Mouse (Mus musculus) limb, embryonic 12.5 days (tissue): ENCODE data around the gene Pds5a. TPM values are rescaled to one million over a fixed set of nuclear protein-coding genes. Genes with fewer than 3 reads are reported as not detected.
"Not testable (repeated sequence)": the region's sequence is repeated elsewhere in the genome, so short reads cannot be mapped to it uniquely, and the experiment has no call there.

Experiments used
- ATAC-seq: fragments of 200-750 bp; cut with Nextera tagmentation; 2 replicates; pipeline ENCODE4 v1.8.0; 2017; ENCODE audit warnings: low read depth, moderate TSS enrichment; ENCODE audit not compliant: insufficient number of reproducible peaks, insufficient read depth, low FRiP score, low TSS enrichment
- H3K27ac ChIP-seq: fragments of 300-500 bp; sonication (generic); 2 replicates; pipeline ENCODE4 v1.5.1; 2016; ENCODE audit warnings: mild to moderate bottlenecking, moderate library complexity
- H3K27me3 ChIP-seq: fragments of 300-500 bp; sonication (generic); 2 replicates; pipeline ENCODE4 v1.6.1; 2016; ENCODE audit warnings: mild to moderate bottlenecking, moderate library complexity
- H3K36me3 ChIP-seq: fragments of 300-500 bp; sonication (generic); 2 replicates; pipeline ENCODE4 v1.6.1; 2016; ENCODE audit warnings: mild to moderate bottlenecking, moderate library complexity
- H3K4me1 ChIP-seq: fragments of 300-500 bp; sonication (generic); replicated peaks from 2 replicates; pipeline ENCODE4 v1.6.1; 2016
- H3K4me2 ChIP-seq: fragments of 300-500 bp; sonication (generic); 2 replicates; pipeline ENCODE4 v1.6.1; 2016; ENCODE audit warnings: mild to moderate bottlenecking, moderate library complexity
- H3K4me3 ChIP-seq: fragments of 300-500 bp; sonication (generic); replicated peaks from 2 replicates; pipeline ENCODE4 v1.5.1; 2016; ENCODE audit warnings: mild to moderate bottlenecking
- H3K9ac ChIP-seq: fragments of 300-500 bp; sonication (generic); replicated peaks from 2 replicates; pipeline ENCODE4 v1.6.1; 2016; ENCODE audit warnings: mild to moderate bottlenecking, moderate library complexity
- H3K9me3 ChIP-seq: fragments of 300-500 bp; sonication (generic); 2 replicates; pipeline ENCODE4 v1.6.1; 2016; ENCODE audit warnings: mild to moderate bottlenecking, moderate library complexity
- WGBS: fragments of 180-500 bp; shearing (Covaris S2); methylation state at CpG from one replicate; pipeline ENCODE4 v1.1.7; 2016; 5-methylcytosine and 5-hydroxymethylcytosine counted together
- polyA plus RNA-seq: library from polyadenylated mRNA; unstranded; fragments of >200 nt; fragmentation: Nextera tagmentation; extraction: Ambion mirVana; gene quantifications from 2 replicates; pipeline ENCODE4 v1.2.1, GENCODE M21; 2016

Pds5a gene
- polyA plus RNA-seq, 1 experiment from 2014 or later: 120 TPM

GRCm38 (mm10) chr5:65694076-65694475, 4.0 kb downstream of the Pds5a start:
- ATAC-seq, H3K9me3 ChIP-seq, H3K4me2 ChIP-seq, H3K27me3 ChIP-seq, H3K9ac ChIP-seq, H3K27ac ChIP-seq, H3K4me3 ChIP-seq: not testable (repeated sequence)
- H3K4me1 ChIP-seq: peaks cover 20% of the 10 kb centered on the region
- 92% methylated on average over 3 of the region's 3 CpGs for WGBS
- H3K36me3 ChIP-seq: peaks cover 36% of the 10 kb centered on the region

- Histone ChIP-seq H3K9ac (no peak overlapping the region), H3K36me3 (peaks cover 40% of the 10 kb centered on the region), H3K4me1 (peaks cover 21% of the 10 kb centered on the region), H3K27me3 (no peaks in the 10 kb centered on the region), H3K9me3 (no peaks in the 10 kb centered on the region), H3K4me3 (no peak overlapping the region), H3K4me2 (no peak overlapping the region), H3K27ac (no peak overlapping the region)
- no peak for ATAC-seq
Observed at GRCm38 (mm10) chr5:65693018-65693417, 5.1 kb downstream of the Pds5a start.

GRCm38 (mm10) chr5:65688806-65689205, 9.3 kb downstream of the Pds5a start:
- Histone ChIP-seq H3K4me3 (no peak overlapping the region), H3K27me3 (no peaks in the 10 kb centered on the region), H3K4me2 (no peak overlapping the region), H3K9me3 (no peaks in the 10 kb centered on the region), H3K4me1 (peaks cover 4% of the 10 kb centered on the region; the same call in 1 of the 2 replicates), H3K27ac (no peak overlapping the region), H3K36me3 (peaks cover 47% of the 10 kb centered on the region), H3K9ac (no peak overlapping the region)
- ATAC-seq: no peak
- 81% methylated on average over 3 of the region's 3 CpGs for WGBS

- H3K36me3 ChIP-seq: peaks cover 31% of the 10 kb centered on the region; the same call in 1 of the 2 replicates
- no peaks in the 10 kb centered on the region for H3K9me3 ChIP-seq
- no peak overlapping the region for H3K27ac ChIP-seq
- H3K4me1 ChIP-seq: peaks cover 4% of the 10 kb centered on the region; the same call in 1 of the 2 replicates
- no peak overlapping the region for H3K4me2 ChIP-seq
- no peaks in the 10 kb centered on the region for H3K27me3 ChIP-seq
- H3K4me3 ChIP-seq: no peak overlapping the region
- ATAC-seq: no peak
- WGBS: 78% methylated on average over 3 of the region's 3 CpGs
- H3K9ac ChIP-seq: no peak overlapping the region
Observed at GRCm38 (mm10) chr5:65686806-65687205, 11.3 kb downstream of the Pds5a start.

- Histone ChIP-seq H3K4me2 (no peak overlapping the region), H3K4me1 (peaks cover 3% of the 10 kb centered on the region; the same call in 1 of the 2 replicates), H3K4me3 (no peak overlapping the region), H3K27me3 (no peaks in the 10 kb centered on the region), H3K9ac (no peak overlapping the region), H3K27ac (no peak overlapping the region), H3K36me3 (peaks cover 40% of the 10 kb centered on the region), H3K9me3 (no peaks in the 10 kb centered on the region)
- ATAC-seq: no peak
- WGBS: 88% methylated on average over 5 of the region's 5 CpGs
Observed at GRCm38 (mm10) chr5:65678826-65679225, 19.2 kb downstream of the Pds5a start.

- no peak overlapping the region for H3K4me2 ChIP-seq
- peaks cover 3% of the 10 kb centered on the region; the same call in 1 of the 2 replicates for H3K4me1 ChIP-seq
- peaks cover 33% of the 10 kb centered on the region for H3K36me3 ChIP-seq
- no peak for ATAC-seq
- no peak overlapping the region for H3K9ac ChIP-seq
- no peak overlapping the region for H3K4me3 ChIP-seq
- no peak overlapping the region for H3K27ac ChIP-seq
- H3K9me3 ChIP-seq: no peaks in the 10 kb centered on the region
- H3K27me3 ChIP-seq: no peaks in the 10 kb centered on the region
Observed at GRCm38 (mm10) chr5:65672162-65672561, 25.9 kb downstream of the Pds5a start.

GRCm38 (mm10) chr5:65667644-65668043, 30.4 kb downstream of the Pds5a start:
- ATAC-seq: no peak
- no peak overlapping the region for H3K4me3 ChIP-seq
- WGBS: 84% methylated on average over 3 of the region's 3 CpGs
- H3K4me2 ChIP-seq: no peak overlapping the region
- no peaks in the 10 kb centered on the region for H3K27me3 ChIP-seq
- H3K9me3 ChIP-seq: no peaks in the 10 kb centered on the region
- H3K9ac ChIP-seq: no peak overlapping the region
- H3K4me1 ChIP-seq: no peaks in the 10 kb centered on the region
- H3K27ac ChIP-seq: no peak overlapping the region
- peaks cover 12% of the 10 kb centered on the region for H3K36me3 ChIP-seq

GRCm38 (mm10) chr5:65665370-65665769, 32.7 kb downstream of the Pds5a start:
- WGBS: 81% methylated on average over 1 of the region's 1 CpGs
- Histone ChIP-seq H3K4me3 (no peak overlapping the region), H3K4me2 (no peak overlapping the region), H3K9ac (no peak overlapping the region), H3K27me3 (no peaks in the 10 kb centered on the region), H3K4me1 (no peaks in the 10 kb centered on the region), H3K36me3 (peaks cover 23% of the 10 kb centered on the region), H3K9me3 (no peaks in the 10 kb centered on the region), H3K27ac (no peak overlapping the region)
- no peak for ATAC-seq

- Histone ChIP-seq H3K4me1 (no peaks in the 10 kb centered on the region), H3K4me2 (no peak overlapping the region), H3K4me3 (no peak overlapping the region), H3K27ac (no peak overlapping the region), H3K9ac (no peak overlapping the region), H3K36me3 (peaks cover 45% of the 10 kb centered on the region), H3K9me3 (no peaks in the 10 kb centered on the region), H3K27me3 (no peaks in the 10 kb centered on the region)
- WGBS: 92% methylated on average over 2 of the region's 2 CpGs
- no peak for ATAC-seq
Observed at GRCm38 (mm10) chr5:65661958-65662357, 36.1 kb downstream of the Pds5a start.

- H3K9me3 ChIP-seq: no peaks in the 10 kb centered on the region
Observed at GRCm38 (mm10) chr5:65653786-65654185, 44.3 kb downstream of the Pds5a start.

GRCm38 (mm10) chr5:65638896-65639295, 59.2 kb downstream of the Pds5a start:
- Histone ChIP-seq H3K4me1 (no peaks in the 10 kb centered on the region), H3K4me2 (no peak overlapping the region), H3K36me3 (peaks cover 78% of the 10 kb centered on the region), H3K27ac (no peak overlapping the region), H3K27me3 (no peaks in the 10 kb centered on the region), H3K9me3 (no peaks in the 10 kb centered on the region), H3K4me3 (no peak overlapping the region), H3K9ac (no peak overlapping the region)
- no peak for ATAC-seq
- WGBS: 90% methylated on average over 1 of the region's 1 CpGs

More at GRCm38 (mm10) chr5:65653786-65654185, 44.3 kb downstream of the Pds5a start:
- no peak overlapping the region for H3K9ac ChIP-seq
- H3K4me1 ChIP-seq: no peaks in the 10 kb centered on the region
- WGBS: 96% methylated on average over 5 of the region's 5 CpGs
- H3K27me3 ChIP-seq: no peaks in the 10 kb centered on the region
- H3K4me3 ChIP-seq: no peak overlapping the region
- no peak overlapping the region for H3K27ac ChIP-seq
- H3K36me3 ChIP-seq: peaks cover 80% of the 10 kb centered on the region
- ATAC-seq: no peak
- no peak overlapping the region for H3K4me2 ChIP-seq

GRCm38 (mm10) chr5:65624340-65624739, 73.7 kb downstream of the Pds5a start:
- H3K9ac ChIP-seq: no peak overlapping the region
- no peak for ATAC-seq
- H3K27me3 ChIP-seq: no peaks in the 10 kb centered on the region
- H3K27ac ChIP-seq: no peak overlapping the region
- no peaks in the 10 kb centered on the region for H3K4me1 ChIP-seq
- H3K4me3 ChIP-seq: no peak overlapping the region
- H3K36me3 ChIP-seq: peaks cover 77% of the 10 kb centered on the region
- H3K4me2 ChIP-seq: no peak overlapping the region
- H3K9me3 ChIP-seq: no peaks in the 10 kb centered on the region
